Mouse (Mus musculus): ENCODE results near the gene Zfp740. TPM values are rescaled to one million over a fixed set of nuclear protein-coding genes. Genes with fewer than 3 reads are reported as not detected.

Zfp740 gene
- polyA plus RNA-seq, 1 experiment from 2014 or later = 49.6 TPM

- 30% methylated on average over 6 of the region's 6 CpGs for WGBS
- Histone ChIP-seq H3K36me3 (ENCODE audit: control insufficient read depth, insufficient read depth, low read length) (no peaks in the 10 kb centered on the region), H3K9me3 (replicated peaks; ENCODE audit: control insufficient read depth, low read length) (no peaks in the 10 kb centered on the region), H3K4me3 (replicated peaks; ENCODE audit: low read length) (no peak within 1 kb of the TSS), H3K27me3 (ENCODE audit: control insufficient read depth, insufficient read depth, low read length) (no peaks in the 10 kb centered on the region), H3K9ac (ENCODE audit: low read length) (no peak within 1 kb of the TSS), H3K4me2 (ENCODE audit: low read depth, low read length) (no peak within 1 kb of the TSS), H3K27ac (ENCODE audit: low read length) (no peak within 1 kb of the TSS), H3K4me1 (ENCODE audit: control insufficient read depth, insufficient read depth, low read length) (peaks cover 37% of the 10 kb centered on the region)
- peak; percentile 46; the same call in 1 of the 2 replicates for ATAC-seq (ENCODE audit: insufficient read depth, low FRiP score)
Measured at GRCm38 (mm10) chr15:102231748-102232147, 28.7 kb downstream of the Zfp740 start, which contains the start of gene Itgb7. Gene Itgb7 (minus strand): TSS chr15:102231944.

DNA sequence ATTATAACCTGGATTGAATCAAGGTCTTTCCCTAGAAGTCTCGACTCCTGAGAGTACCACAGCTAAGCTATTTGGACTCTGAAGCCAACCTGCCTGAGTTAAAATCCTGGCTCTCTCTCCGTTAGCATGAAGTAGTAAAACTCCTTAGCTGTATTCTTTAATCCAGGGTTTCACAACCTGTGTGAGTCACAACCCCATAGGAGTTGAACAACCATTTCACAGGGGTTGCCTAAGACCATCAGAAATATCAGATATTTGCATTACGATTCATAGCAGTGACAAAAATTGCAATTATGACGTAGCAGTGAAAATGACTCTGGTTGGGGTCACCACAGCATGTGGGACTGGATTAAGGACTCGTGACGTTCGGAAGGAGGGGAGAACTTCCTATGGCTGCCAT, 29.7 kb downstream of the Zfp740 start:
- WGBS = 78% methylated on average over 7 of the region's 7 CpGs

GRCm38 (mm10) chr15:102233896-102234295, 30.8 kb downstream of the Zfp740 start:
- Histone ChIP-seq H3K36me3 (ENCODE audit: control insufficient read depth, insufficient read depth, low read length) (no peaks in the 10 kb centered on the region), H3K9ac (ENCODE audit: low read length) (no peak overlapping the region), H3K4me1 (ENCODE audit: control insufficient read depth, insufficient read depth, low read length) (peaks cover 37% of the 10 kb centered on the region), H3K27me3 (ENCODE audit: control insufficient read depth, insufficient read depth, low read length) (no peaks in the 10 kb centered on the region), H3K9me3 (replicated peaks; ENCODE audit: control insufficient read depth, low read length) (no peaks in the 10 kb centered on the region), H3K27ac (ENCODE audit: low read length) (no peak overlapping the region; the same call in 1 of the 2 replicates), H3K4me2 (ENCODE audit: low read depth, low read length) (no peak overlapping the region), H3K4me3 (replicated peaks; ENCODE audit: low read length) (no peak overlapping the region)
- WGBS = 19% methylated on average over 2 of the region's 2 CpGs
- no peak for ATAC-seq (ENCODE audit: insufficient read depth, low FRiP score)

More for the DNA sequence above, 29.7 kb downstream of the Zfp740 start:
- Histone ChIP-seq H3K27me3 (ENCODE audit: control insufficient read depth, insufficient read depth, low read length) (no peaks in the 10 kb centered on the region), H3K36me3 (ENCODE audit: control insufficient read depth, insufficient read depth, low read length) (no peaks in the 10 kb centered on the region), H3K9me3 (replicated peaks; ENCODE audit: control insufficient read depth, low read length) (no peaks in the 10 kb centered on the region), H3K4me3 (replicated peaks; ENCODE audit: low read length) (no peak overlapping the region), H3K9ac (ENCODE audit: low read length) (no peak overlapping the region), H3K27ac (ENCODE audit: low read length) (no peak overlapping the region), H3K4me1 (ENCODE audit: control insufficient read depth, insufficient read depth, low read length) (peaks cover 37% of the 10 kb centered on the region), H3K4me2 (ENCODE audit: low read depth, low read length) (no peak overlapping the region)
- ATAC-seq (ENCODE audit: insufficient read depth, low FRiP score) = no peak

GRCm38 (mm10) chr15:102235371-102236027, 32.5 kb downstream of the Zfp740 start:
- Histone ChIP-seq H3K27ac (ENCODE audit: low read length) (peak overlapping the region; percentile 80), H3K36me3 (ENCODE audit: control insufficient read depth, insufficient read depth, low read length) (0 out of 2 replicates have a peak, but pooled peaks cover under 1% of the 10 kb centered on the region), H3K4me3 (replicated peaks; ENCODE audit: low read length) (peak overlapping the region; percentile 11), H3K4me1 (ENCODE audit: control insufficient read depth, insufficient read depth, low read length) (peaks cover 37% of the 10 kb centered on the region), H3K9me3 (replicated peaks; ENCODE audit: control insufficient read depth, low read length) (no peaks in the 10 kb centered on the region), H3K27me3 (ENCODE audit: control insufficient read depth, insufficient read depth, low read length) (no peaks in the 10 kb centered on the region), H3K9ac (ENCODE audit: low read length) (peak overlapping the region; percentile 58), H3K4me2 (ENCODE audit: low read depth, low read length) (peak overlapping the region; percentile 34)
- peak; percentile 75 for ATAC-seq (ENCODE audit: insufficient read depth, low FRiP score)
- 17% methylated on average over 21 of the region's 21 CpGs for WGBS

DNA sequence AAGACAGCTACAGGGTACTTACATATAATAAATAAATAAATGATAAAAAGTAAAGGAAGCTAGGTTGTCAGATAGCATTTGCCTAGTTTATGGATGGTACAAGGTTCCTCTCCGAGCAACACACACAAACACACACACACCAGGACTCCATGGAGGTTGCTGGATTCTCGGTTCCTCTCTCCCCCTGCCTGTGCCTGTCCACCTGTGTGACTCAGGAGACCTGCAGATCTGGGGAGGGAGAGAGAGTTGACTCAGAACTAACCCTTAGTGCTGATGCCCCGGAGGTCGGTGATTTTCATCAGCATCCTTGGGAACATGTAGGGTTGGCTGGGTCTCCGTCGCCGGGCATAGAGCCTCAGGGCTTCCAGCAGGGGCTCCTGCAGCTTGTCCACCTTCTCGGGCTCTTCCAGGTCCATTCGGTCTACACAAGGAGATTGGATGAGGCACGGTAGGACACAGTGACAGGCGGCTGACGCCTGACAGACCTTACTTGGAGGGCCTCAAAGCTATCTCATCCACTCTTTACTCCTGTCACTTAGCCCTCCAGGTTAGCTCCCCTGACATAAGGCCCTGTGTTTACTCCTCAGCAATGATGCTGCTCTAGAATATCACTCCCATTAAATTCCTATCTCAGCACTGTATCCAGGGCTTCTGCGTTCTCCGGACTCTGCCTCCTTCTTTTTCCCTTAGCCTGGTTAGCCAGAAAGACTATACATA, 35.7 kb downstream of the Zfp740 start:
- no peak for ATAC-seq (ENCODE audit: insufficient read depth, low FRiP score)
- WGBS = 85% methylated on average over 14 of the region's 14 CpGs
- H3K4me1 ChIP-seq (ENCODE audit: control insufficient read depth, insufficient read depth, low read length) = peaks cover 39% of the 10 kb centered on the region

GRCm38 (mm10) chr15:102239260-102239590, 36.2 kb downstream of the Zfp740 start:
- WGBS = 12% methylated on average over 9 of the region's 9 CpGs
- Histone ChIP-seq H3K27ac (ENCODE audit: low read length) (no peak overlapping the region), H3K4me2 (ENCODE audit: low read depth, low read length) (no peak overlapping the region), H3K27me3 (ENCODE audit: control insufficient read depth, insufficient read depth, low read length) (no peaks in the 10 kb centered on the region), H3K4me1 (ENCODE audit: control insufficient read depth, insufficient read depth, low read length) (peaks cover 39% of the 10 kb centered on the region), H3K9me3 (replicated peaks; ENCODE audit: control insufficient read depth, low read length) (no peaks in the 10 kb centered on the region), H3K4me3 (replicated peaks; ENCODE audit: low read length) (no peak overlapping the region), H3K36me3 (ENCODE audit: control insufficient read depth, insufficient read depth, low read length) (0 out of 2 replicates have a peak, but pooled peaks cover 4% of the 10 kb centered on the region), H3K9ac (ENCODE audit: low read length) (no peak overlapping the region)
- ATAC-seq (ENCODE audit: insufficient read depth, low FRiP score) = no peak

More for the DNA sequence above, 35.7 kb downstream of the Zfp740 start:
- Histone ChIP-seq H3K4me2 (ENCODE audit: low read depth, low read length) (no peak overlapping the region), H3K27me3 (ENCODE audit: control insufficient read depth, insufficient read depth, low read length) (no peaks in the 10 kb centered on the region), H3K36me3 (ENCODE audit: control insufficient read depth, insufficient read depth, low read length) (0 out of 2 replicates have a peak, but pooled peaks cover 4% of the 10 kb centered on the region), H3K4me3 (replicated peaks; ENCODE audit: low read length) (no peak overlapping the region), H3K27ac (ENCODE audit: low read length) (no peak overlapping the region), H3K9ac (ENCODE audit: low read length) (no peak overlapping the region), H3K9me3 (replicated peaks; ENCODE audit: control insufficient read depth, low read length) (no peaks in the 10 kb centered on the region)

GRCm38 (mm10) chr15:102239851-102240250, 36.8 kb downstream of the Zfp740 start:
- no peak overlapping the region for H3K4me2 ChIP-seq (ENCODE audit: low read depth, low read length)
- WGBS = 73% methylated on average over 11 of the region's 11 CpGs
- H3K9ac ChIP-seq (ENCODE audit: low read length) = no peak overlapping the region
- H3K9me3 ChIP-seq (replicated peaks; ENCODE audit: control insufficient read depth, low read length) = no peaks in the 10 kb centered on the region
- no peak for ATAC-seq (ENCODE audit: insufficient read depth, low FRiP score)
- no peaks in the 10 kb centered on the region for H3K27me3 ChIP-seq (ENCODE audit: control insufficient read depth, insufficient read depth, low read length)
- H3K4me3 ChIP-seq (replicated peaks; ENCODE audit: low read length) = no peak overlapping the region
- H3K36me3 ChIP-seq (ENCODE audit: control insufficient read depth, insufficient read depth, low read length) = 0 out of 2 replicates have a peak, but pooled peaks cover 4% of the 10 kb centered on the region
- H3K27ac ChIP-seq (ENCODE audit: low read length) = peak overlapping the region; percentile 9; the same call in 1 of the 2 replicates
- H3K4me1 ChIP-seq (ENCODE audit: control insufficient read depth, insufficient read depth, low read length) = peaks cover 39% of the 10 kb centered on the region

- H3K36me3 ChIP-seq (ENCODE audit: control insufficient read depth, insufficient read depth, low read length) = 0 out of 2 replicates have a peak, but pooled peaks cover 4% of the 10 kb centered on the region
- H3K27ac ChIP-seq (ENCODE audit: low read length) = 0 out of 2 replicates have a peak overlapping the region, but pooled peaks have one; percentile 23
- peaks cover 39% of the 10 kb centered on the region for H3K4me1 ChIP-seq (ENCODE audit: control insufficient read depth, insufficient read depth, low read length)
- H3K4me2 ChIP-seq (ENCODE audit: low read depth, low read length) = no peak overlapping the region
- ATAC-seq (ENCODE audit: insufficient read depth, low FRiP score) = no peak
- no peak overlapping the region for H3K4me3 ChIP-seq (replicated peaks; ENCODE audit: low read length)
- no peaks in the 10 kb centered on the region for H3K27me3 ChIP-seq (ENCODE audit: control insufficient read depth, insufficient read depth, low read length)
- WGBS = 76% methylated on average over 4 of the region's 4 CpGs
- H3K9ac ChIP-seq (ENCODE audit: low read length) = no peak overlapping the region
- no peaks in the 10 kb centered on the region for H3K9me3 ChIP-seq (replicated peaks; ENCODE audit: control insufficient read depth, low read length)
Measured at GRCm38 (mm10) chr15:102240607-102241006, 37.6 kb downstream of the Zfp740 start.
